Mouse (Mus musculus): ENCODE measurements at regions not wholly inside any gene's neighbourhood (a gene's known extent, or its start where the extent isn't known, plus 50 kb on each side); places are given as distances from the start of the nearest gene placed in this dataset.

- ATAC-seq = no peak
- Histone ChIP-seq H3K36me3 (ENCODE audit: insufficient read depth, low read length) (no peaks in the 10 kb centered on the region), H3K27me3 (ENCODE audit: insufficient read depth, low read length) (no peaks in the 10 kb centered on the region), H3K27ac (no peak overlapping the region), H3K4me3 (ENCODE audit: low read length) (no peak overlapping the region), H3K4me1 (ENCODE audit: insufficient read depth, low read length) (0 out of 2 replicates have a peak, but pooled peaks cover 11% of the 10 kb centered on the region), H3K9ac (replicated peaks; ENCODE audit: low read length) (no peak overlapping the region), H3K9me3 (ENCODE audit: low read length) (no peaks in the 10 kb centered on the region), H3K4me2 (ENCODE audit: low read depth, low read length) (no peak overlapping the region)
- no peak for TF ChIP-seq CTCF (IDR thresholded peaks at IDR 0.05; ENCODE audit: low read depth)
- WGBS = 47% methylated on average over 8 of the region's 8 CpGs
- no peak for DNase-seq (ENCODE audit: low spot score)
Measured at GRCm38 (mm10) chr2:128331681-128332080, 205.8 kb downstream of the Bcl2l11 start.

- no peak for ATAC-seq
- TF ChIP-seq CTCF (IDR thresholded peaks at IDR 0.05; ENCODE audit: low read depth) = no peak
- H3K4me2 ChIP-seq (ENCODE audit: low read depth, low read length) = no peak overlapping the region
- H3K4me1 ChIP-seq (ENCODE audit: insufficient read depth, low read length) = 0 out of 2 replicates have a peak, but pooled peaks cover 14% of the 10 kb centered on the region
- 69% methylated on average over 10 of the region's 10 CpGs for WGBS
- H3K9ac ChIP-seq (replicated peaks; ENCODE audit: low read length) = no peak overlapping the region
- no peaks in the 10 kb centered on the region for H3K9me3 ChIP-seq (ENCODE audit: low read length)
- no peak for DNase-seq (ENCODE audit: low spot score)
- H3K27ac ChIP-seq = no peak overlapping the region
- no peaks in the 10 kb centered on the region for H3K27me3 ChIP-seq (ENCODE audit: insufficient read depth, low read length)
- H3K36me3 ChIP-seq (ENCODE audit: insufficient read depth, low read length) = no peaks in the 10 kb centered on the region
- H3K4me3 ChIP-seq (ENCODE audit: low read length) = no peak overlapping the region
Measured at GRCm38 (mm10) chr2:128333401-128334142, 207.7 kb downstream of the Bcl2l11 start.

GRCm38 (mm10) chr2:128334143-128334470 is 208.3 kb downstream of the Bcl2l11 start:
- Histone ChIP-seq H3K4me1 (ENCODE audit: insufficient read depth, low read length) (peaks cover 19% of the 10 kb centered on the region; the same call in 1 of the 2 replicates), H3K27me3 (ENCODE audit: insufficient read depth, low read length) (no peaks in the 10 kb centered on the region), H3K4me2 (ENCODE audit: low read depth, low read length) (no peak overlapping the region), H3K27ac (no peak overlapping the region), H3K9me3 (ENCODE audit: low read length) (no peaks in the 10 kb centered on the region), H3K9ac (replicated peaks; ENCODE audit: low read length) (no peak overlapping the region), H3K36me3 (ENCODE audit: insufficient read depth, low read length) (no peaks in the 10 kb centered on the region), H3K4me3 (ENCODE audit: low read length) (no peak overlapping the region)
- ATAC-seq (no peak), DNase-seq (ENCODE audit: low spot score) (no peak)
- 86% methylated on average over 2 of the region's 2 CpGs for WGBS
- no peak for TF ChIP-seq CTCF (IDR thresholded peaks at IDR 0.05; ENCODE audit: low read depth)

GRCm38 (mm10) chr2:128334757-128335500 is 209.1 kb downstream of the Bcl2l11 start:
- Histone ChIP-seq H3K4me3 (ENCODE audit: low read length) (no peak overlapping the region), H3K9me3 (ENCODE audit: low read length) (no peaks in the 10 kb centered on the region), H3K4me1 (ENCODE audit: insufficient read depth, low read length) (peaks cover 19% of the 10 kb centered on the region; the same call in 1 of the 2 replicates), H3K4me2 (ENCODE audit: low read depth, low read length) (no peak overlapping the region), H3K36me3 (ENCODE audit: insufficient read depth, low read length) (no peaks in the 10 kb centered on the region), H3K27ac (no peak overlapping the region), H3K9ac (replicated peaks; ENCODE audit: low read length) (no peak overlapping the region), H3K27me3 (ENCODE audit: insufficient read depth, low read length) (no peaks in the 10 kb centered on the region)
- no peak for DNase-seq (ENCODE audit: low spot score)
- no peak for TF ChIP-seq CTCF (IDR thresholded peaks at IDR 0.05; ENCODE audit: low read depth)
- ATAC-seq = no peak
- 90% methylated on average over 7 of the region's 7 CpGs for WGBS

GRCm38 (mm10) chr2:128337192-128337591 is 211.4 kb downstream of the Bcl2l11 start:
- TF ChIP-seq CTCF (IDR thresholded peaks at IDR 0.05; ENCODE audit: low read depth) = no peak
- H3K4me3 ChIP-seq (ENCODE audit: low read length) = no peak overlapping the region
- H3K4me1 ChIP-seq (ENCODE audit: insufficient read depth, low read length) = peaks cover 8% of the 10 kb centered on the region; the same call in 1 of the 2 replicates
- ATAC-seq (no peak), DNase-seq (ENCODE audit: low spot score) (no peak)
- H3K4me2 ChIP-seq (ENCODE audit: low read depth, low read length) = no peak overlapping the region
- H3K27me3 ChIP-seq (ENCODE audit: insufficient read depth, low read length) = no peaks in the 10 kb centered on the region
- H3K27ac ChIP-seq = no peak overlapping the region
- no peaks in the 10 kb centered on the region for H3K9me3 ChIP-seq (ENCODE audit: low read length)
- H3K9ac ChIP-seq (replicated peaks; ENCODE audit: low read length) = no peak overlapping the region
- H3K36me3 ChIP-seq (ENCODE audit: insufficient read depth, low read length) = no peaks in the 10 kb centered on the region

GRCm38 (mm10) chr2:128337791-128338190 is 212.0 kb downstream of the Bcl2l11 start:
- Histone ChIP-seq H3K9me3 (ENCODE audit: low read length) (no peaks in the 10 kb centered on the region), H3K4me1 (ENCODE audit: insufficient read depth, low read length) (peaks cover 8% of the 10 kb centered on the region; the same call in 1 of the 2 replicates), H3K4me2 (ENCODE audit: low read depth, low read length) (no peak overlapping the region), H3K27ac (no peak overlapping the region), H3K9ac (replicated peaks; ENCODE audit: low read length) (no peak overlapping the region), H3K36me3 (ENCODE audit: insufficient read depth, low read length) (no peaks in the 10 kb centered on the region), H3K27me3 (ENCODE audit: insufficient read depth, low read length) (no peaks in the 10 kb centered on the region), H3K4me3 (ENCODE audit: low read length) (no peak overlapping the region)
- 83% methylated on average over 5 of the region's 5 CpGs for WGBS
- ATAC-seq = no peak
- TF ChIP-seq CTCF (IDR thresholded peaks at IDR 0.05; ENCODE audit: low read depth) = no peak
- no peak for DNase-seq (ENCODE audit: low spot score)

- H3K9ac ChIP-seq (replicated peaks; ENCODE audit: low read length) = no peak overlapping the region
- 76% methylated on average over 4 of the region's 4 CpGs for WGBS
- no peak overlapping the region for H3K4me3 ChIP-seq (ENCODE audit: low read length)
Measured at GRCm38 (mm10) chr2:128338474-128338873, 212.6 kb downstream of the Bcl2l11 start.

More at GRCm38 (mm10) chr2:128338474-128338873, 212.6 kb downstream of the Bcl2l11 start:
- H3K4me1 ChIP-seq (ENCODE audit: insufficient read depth, low read length) = peaks cover 8% of the 10 kb centered on the region; the same call in 1 of the 2 replicates
- ATAC-seq (no peak), DNase-seq (ENCODE audit: low spot score) (no peak)
- no peak overlapping the region for H3K4me2 ChIP-seq (ENCODE audit: low read depth, low read length)
- no peak overlapping the region for H3K27ac ChIP-seq
- no peaks in the 10 kb centered on the region for H3K9me3 ChIP-seq (ENCODE audit: low read length)
- TF ChIP-seq CTCF (IDR thresholded peaks at IDR 0.05; ENCODE audit: low read depth) = no peak
- H3K27me3 ChIP-seq (ENCODE audit: insufficient read depth, low read length) = no peaks in the 10 kb centered on the region
- H3K36me3 ChIP-seq (ENCODE audit: insufficient read depth, low read length) = no peaks in the 10 kb centered on the region
